Mouse (Mus musculus) heart, embryonic 12.5 days (tissue): ENCODE results near the gene Cars. TPM values are rescaled to one million over a fixed set of nuclear protein-coding genes. Genes with fewer than 3 reads are reported as not detected.
"Not testable (repeated sequence)": the region's sequence is repeated elsewhere in the genome, so short reads cannot be mapped to it uniquely, and the experiment has no call there.

Experiments
- ATAC-seq: fragments of 200-750 bp; cut with Nextera tagmentation; 2 replicates; pipeline ENCODE4 v1.8.0; 2017; ENCODE audit warnings: moderate TSS enrichment, moderate library complexity; ENCODE audit not compliant: insufficient number of reproducible peaks, low FRiP score
- H3K27ac ChIP-seq: fragments of 300-500 bp; sonication (generic); 2 replicates; pipeline ENCODE4 v1.5.1; 2016; ENCODE audit warnings: mild to moderate bottlenecking, moderate library complexity; ENCODE audit not compliant: poor library complexity, severe bottlenecking
- H3K27me3 ChIP-seq: fragments of 300-500 bp; sonication (generic); replicated peaks from 2 replicates; pipeline ENCODE4 v1.6.1; 2016; ENCODE audit warnings: mild to moderate bottlenecking, moderate library complexity
- H3K36me3 ChIP-seq: fragments of 300-500 bp; sonication (generic); 2 replicates; pipeline ENCODE4 v1.6.1; 2016; ENCODE audit warnings: mild to moderate bottlenecking, moderate library complexity
- H3K4me1 ChIP-seq: fragments of 300-500 bp; sonication (generic); replicated peaks from 2 replicates; pipeline ENCODE4 v1.6.1; 2016; ENCODE audit warnings: mild to moderate bottlenecking
- H3K4me2 ChIP-seq: fragments of 300-500 bp; sonication (generic); 2 replicates; pipeline ENCODE4 v1.6.1; 2016; ENCODE audit warnings: mild to moderate bottlenecking, moderate library complexity
- H3K4me3 ChIP-seq: fragments of 300-500 bp; sonication (generic); 2 replicates; pipeline ENCODE4 v1.5.1; 2016; ENCODE audit warnings: mild to moderate bottlenecking
- H3K9ac ChIP-seq: fragments of 300-500 bp; sonication (generic); 2 replicates; pipeline ENCODE4 v1.6.1; 2016; ENCODE audit warnings: mild to moderate bottlenecking, moderate library complexity
- H3K9me3 ChIP-seq: fragments of 300-500 bp; sonication (generic); replicated peaks from 2 replicates; pipeline ENCODE4 v1.6.1; 2016; ENCODE audit warnings: mild to moderate bottlenecking, moderate library complexity
- WGBS: fragments of 180-500 bp; shearing (Covaris S2); methylation state at CpG from one replicate; pipeline ENCODE4 v1.1.7; 2016; 5-methylcytosine and 5-hydroxymethylcytosine counted together
- polyA plus RNA-seq: library from polyadenylated mRNA; unstranded; fragments of >200 nt; fragmentation: Nextera tagmentation; extraction: Ambion mirVana; gene quantifications from 2 replicates; pipeline ENCODE4 v1.2.1, GENCODE M21; 2016

The Cars gene
- polyA plus RNA-seq, 1 experiment from 2014 or later = 31.3 TPM

DNA sequence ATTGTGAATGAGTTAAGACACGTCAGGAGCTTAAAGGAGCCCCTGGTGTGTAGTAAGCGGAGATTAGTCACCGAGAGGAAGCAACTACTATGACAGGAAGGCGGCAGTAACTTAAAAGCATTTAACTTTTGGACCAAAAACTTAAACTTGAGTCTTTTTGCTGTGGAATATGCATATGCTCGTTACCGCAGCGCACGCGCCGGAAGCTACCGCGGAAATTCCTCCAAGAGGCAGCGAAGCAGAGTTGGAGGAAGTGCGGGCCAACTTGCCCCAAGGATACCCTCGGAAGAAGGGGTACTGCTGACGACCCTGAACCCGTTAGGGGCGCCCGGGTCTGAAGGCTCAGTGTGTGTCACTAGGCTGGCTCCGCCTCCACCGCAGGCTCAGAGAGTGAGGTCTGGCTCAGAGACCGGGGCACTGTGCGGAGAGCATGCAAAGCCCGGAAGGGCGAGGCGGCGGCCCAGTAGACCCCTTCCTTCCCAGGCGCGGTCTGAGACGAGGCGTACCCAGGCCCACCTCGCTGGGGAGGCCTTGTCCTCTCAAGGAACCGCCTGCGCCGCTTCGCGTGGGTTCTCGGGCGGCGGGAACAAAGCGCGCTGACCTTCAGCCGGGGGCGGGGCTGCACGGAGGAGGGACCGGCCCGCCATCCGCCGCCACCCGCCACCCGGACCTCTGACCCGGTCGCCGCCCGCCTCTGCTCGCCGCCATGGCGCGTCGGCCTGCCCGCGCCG, 51.5 kb downstream of the Cars start:
- H3K36me3 ChIP-seq = 0 out of 2 replicates have a peak, but pooled peaks cover 20% of the 10 kb centered on the region

DNA sequence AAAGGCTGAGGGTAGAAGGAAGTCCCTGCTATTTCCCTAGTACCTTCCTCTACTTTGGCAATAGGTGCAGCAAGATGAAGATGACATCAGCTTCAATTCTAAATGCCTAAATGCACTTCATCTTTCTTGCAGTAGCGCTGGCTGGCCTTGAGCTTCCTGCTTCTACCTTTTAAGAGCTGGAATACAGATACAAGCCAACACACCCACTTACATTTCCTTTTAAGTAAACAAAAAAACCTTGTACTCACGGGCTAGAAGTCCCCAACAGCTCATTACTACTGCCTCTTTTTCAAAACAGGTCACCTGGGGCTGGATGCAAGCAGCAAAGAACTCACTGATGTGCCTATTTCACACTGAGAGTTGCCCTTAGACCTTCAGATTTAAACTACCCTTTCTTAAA, 53.3 kb downstream of the Cars start:
- ATAC-seq = no peak
- Histone ChIP-seq H3K27ac (no peak overlapping the region), H3K4me3 (no peak overlapping the region), H3K4me1 (peaks cover 42% of the 10 kb centered on the region), H3K4me2 (no peak overlapping the region), H3K9ac (no peak overlapping the region), H3K27me3 (no peaks in the 10 kb centered on the region), H3K9me3 (no peaks in the 10 kb centered on the region), H3K36me3 (0 out of 2 replicates have a peak, but pooled peaks cover 20% of the 10 kb centered on the region)
- WGBS = 67% methylated on average over 2 of the region's 2 CpGs

More for the DNA sequence above, 51.5 kb downstream of the Cars start:
- H3K4me3 ChIP-seq = peak overlapping the region; percentile 84
- peak overlapping the region; percentile 88 for H3K27ac ChIP-seq
- ATAC-seq = peak; percentile 88
- H3K4me1 ChIP-seq = peaks cover 34% of the 10 kb centered on the region
- H3K27me3 ChIP-seq = no peaks in the 10 kb centered on the region
- under 1% methylated on average over 49 of the region's 63 CpGs for WGBS
- H3K9ac ChIP-seq = peak overlapping the region; percentile 90
- H3K4me2 ChIP-seq = peak overlapping the region; percentile 88
- H3K9me3 ChIP-seq = no peaks in the 10 kb centered on the region

DNA sequence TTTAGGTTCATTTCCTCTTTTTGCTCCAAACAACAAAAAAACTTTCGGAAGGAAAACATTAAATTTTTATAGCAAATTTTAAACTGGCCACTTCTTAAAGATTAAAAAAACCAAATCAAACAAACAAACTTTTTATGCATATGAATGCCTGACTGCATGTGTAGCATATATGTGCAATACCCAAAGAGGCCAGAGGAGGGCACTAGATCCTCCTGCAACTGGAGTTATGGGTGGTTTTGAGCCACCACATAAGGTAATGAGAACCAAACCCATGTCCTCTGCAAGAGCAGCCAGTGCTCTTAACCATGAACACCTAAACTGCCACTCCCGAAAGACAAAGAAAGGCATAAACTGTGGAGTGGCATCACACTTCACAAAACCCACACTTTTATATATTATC, 55.5 kb downstream of the Cars start:
- no peak overlapping the region for H3K4me2 ChIP-seq
- peaks cover 27% of the 10 kb centered on the region; the same call in 1 of the 2 replicates for H3K36me3 ChIP-seq
- H3K4me3 ChIP-seq = no peak overlapping the region
- peaks cover 47% of the 10 kb centered on the region for H3K4me1 ChIP-seq
- no peak for ATAC-seq
- no peak overlapping the region for H3K27ac ChIP-seq
- no peak overlapping the region for H3K9ac ChIP-seq
- WGBS = 95% methylated on average over 2 of the region's 2 CpGs
- no peaks in the 10 kb centered on the region for H3K27me3 ChIP-seq
- H3K9me3 ChIP-seq = no peaks in the 10 kb centered on the region

DNA sequence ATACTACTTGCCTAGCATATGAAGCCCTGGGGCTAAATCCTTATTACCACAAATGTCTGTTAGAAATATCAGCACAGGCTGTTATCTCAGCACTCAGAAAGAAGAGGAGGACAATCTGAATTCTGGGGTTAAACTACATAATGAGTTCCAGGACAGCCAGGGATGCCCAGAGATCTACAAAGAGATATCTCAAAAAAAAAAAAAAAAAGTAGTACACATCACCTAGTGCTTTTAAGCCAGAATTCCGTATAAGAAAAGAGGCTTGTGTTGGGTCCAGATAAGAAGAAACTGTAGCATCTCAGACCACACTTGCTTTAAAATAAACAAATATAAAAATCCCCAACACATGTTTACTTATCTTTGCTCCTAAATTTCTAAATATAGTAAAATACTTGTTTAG, 61.2 kb downstream of the Cars start:
- Histone ChIP-seq H3K27me3 (no peaks in the 10 kb centered on the region), H3K27ac (no peak overlapping the region), H3K4me3 (no peak overlapping the region), H3K4me2 (no peak overlapping the region), H3K9ac (no peak overlapping the region), H3K9me3 (no peaks in the 10 kb centered on the region), H3K4me1 (peaks cover 22% of the 10 kb centered on the region), H3K36me3 (peaks cover 60% of the 10 kb centered on the region)
- ATAC-seq = no peak
- WGBS = 47% methylated on average over 1 of the region's 1 CpGs

DNA sequence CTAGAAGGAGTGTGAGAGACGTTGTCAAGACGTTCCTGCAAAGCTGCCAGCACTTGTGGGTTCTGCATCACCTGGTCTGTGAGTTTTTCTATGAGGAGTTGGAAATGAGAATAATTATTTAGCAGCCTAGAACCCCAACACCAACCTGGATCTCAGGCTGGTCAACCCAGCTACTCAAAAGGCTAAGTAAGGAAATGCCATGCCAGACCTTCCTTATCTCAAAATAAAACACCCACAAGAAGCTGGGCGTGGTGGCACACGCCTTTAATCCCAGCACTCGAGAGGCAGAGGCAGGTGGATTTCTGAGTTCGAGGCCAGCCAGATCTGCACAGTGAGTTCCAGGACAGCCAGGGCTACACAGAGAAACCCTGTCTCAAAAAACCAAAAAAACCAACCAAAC, 61.7 kb downstream of the Cars start:
- not testable (repeated sequence) for H3K9me3 ChIP-seq, ATAC-seq, H3K4me3 ChIP-seq, H3K27me3 ChIP-seq, H3K4me2 ChIP-seq, H3K27ac ChIP-seq, H3K9ac ChIP-seq
- Histone ChIP-seq H3K4me1 (peaks cover 18% of the 10 kb centered on the region), H3K36me3 (peaks cover 64% of the 10 kb centered on the region)
- WGBS = 79% methylated on average over 6 of the region's 6 CpGs

DNA sequence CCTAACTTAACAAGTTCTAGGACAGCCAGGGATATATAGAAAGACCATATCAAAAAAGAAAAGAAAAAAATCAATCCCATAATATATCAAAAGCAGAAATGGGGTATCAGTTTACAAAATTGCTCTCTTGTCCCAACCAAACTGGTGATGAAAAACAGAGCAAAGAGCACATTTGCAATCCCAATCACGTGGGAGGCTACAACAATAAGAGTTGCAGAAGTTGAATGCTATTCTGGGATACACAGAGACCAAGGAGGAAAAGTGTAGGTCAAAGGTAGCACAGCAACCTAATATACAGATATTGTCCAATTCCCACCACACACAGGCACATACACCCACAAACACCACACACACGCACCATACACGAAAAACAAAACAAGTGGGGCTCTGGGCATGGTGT, 63.6 kb downstream of the Cars start:
- H3K27me3 ChIP-seq = no peaks in the 10 kb centered on the region
- no peak for ATAC-seq
- H3K4me3 ChIP-seq = no peak overlapping the region
- 85% methylated on average over 3 of the region's 3 CpGs for WGBS
- no peak overlapping the region for H3K4me2 ChIP-seq
- peaks cover 12% of the 10 kb centered on the region for H3K4me1 ChIP-seq
- H3K9me3 ChIP-seq = no peaks in the 10 kb centered on the region
- H3K36me3 ChIP-seq = peaks cover 81% of the 10 kb centered on the region
- H3K27ac ChIP-seq = no peak overlapping the region
- no peak overlapping the region for H3K9ac ChIP-seq

DNA sequence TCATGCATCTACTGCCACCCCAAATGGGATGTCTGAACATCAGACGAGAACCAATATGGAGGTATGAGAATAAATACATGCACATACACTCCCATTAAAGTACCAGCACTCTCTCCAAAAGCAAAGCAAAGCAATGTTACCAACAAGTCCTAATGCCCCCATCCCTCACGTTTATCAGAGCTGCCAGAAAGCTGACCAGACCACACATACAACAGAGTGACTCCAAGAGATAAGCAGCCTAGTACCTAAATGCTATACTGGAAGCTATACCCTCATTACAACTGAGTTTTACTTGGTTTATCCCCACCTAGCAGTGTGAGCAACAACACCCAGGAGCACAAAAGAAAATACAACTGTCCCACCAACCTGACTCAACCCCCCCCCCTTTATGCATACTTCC, 66.6 kb downstream of the Cars start:
- Histone ChIP-seq H3K9ac (no peak overlapping the region), H3K4me2 (no peak overlapping the region), H3K27ac (no peak overlapping the region), H3K9me3 (no peaks in the 10 kb centered on the region), H3K4me1 (no peaks in the 10 kb centered on the region; the same call in 1 of the 2 replicates), H3K36me3 (peaks cover 97% of the 10 kb centered on the region), H3K27me3 (no peaks in the 10 kb centered on the region), H3K4me3 (no peak overlapping the region)
- peak; percentile 82 for ATAC-seq
- WGBS = 54% methylated on average over 2 of the region's 2 CpGs

DNA sequence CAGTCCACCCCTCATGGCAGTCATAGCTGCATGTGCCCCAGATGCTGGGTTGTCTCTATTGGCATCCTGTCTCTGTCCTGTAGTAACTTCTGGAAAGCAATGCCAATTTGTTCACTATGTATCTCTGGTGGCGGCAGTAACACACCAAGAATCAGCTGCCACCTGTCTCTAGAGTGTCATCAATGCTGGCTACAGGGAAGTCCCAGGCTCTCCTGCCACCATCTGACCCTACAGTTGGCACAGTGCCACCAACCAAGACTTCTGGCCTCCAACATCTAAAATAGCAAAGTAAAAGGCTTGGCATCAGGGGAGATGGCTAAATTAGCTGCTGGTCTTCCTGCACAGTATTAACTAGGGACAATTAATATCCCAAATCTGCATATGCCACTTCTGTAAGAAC, 67.5 kb downstream of the Cars start:
- H3K9ac ChIP-seq = no peak overlapping the region
- ATAC-seq = no peak
- no peaks in the 10 kb centered on the region for H3K9me3 ChIP-seq
- H3K4me2 ChIP-seq = no peak overlapping the region
- WGBS = 83% methylated on average over 1 of the region's 1 CpGs
- H3K27ac ChIP-seq = no peak overlapping the region
- H3K4me3 ChIP-seq = no peak overlapping the region
- H3K27me3 ChIP-seq = no peaks in the 10 kb centered on the region
- no peaks in the 10 kb centered on the region; the same call in 1 of the 2 replicates for H3K4me1 ChIP-seq
- peaks cover 97% of the 10 kb centered on the region for H3K36me3 ChIP-seq

DNA sequence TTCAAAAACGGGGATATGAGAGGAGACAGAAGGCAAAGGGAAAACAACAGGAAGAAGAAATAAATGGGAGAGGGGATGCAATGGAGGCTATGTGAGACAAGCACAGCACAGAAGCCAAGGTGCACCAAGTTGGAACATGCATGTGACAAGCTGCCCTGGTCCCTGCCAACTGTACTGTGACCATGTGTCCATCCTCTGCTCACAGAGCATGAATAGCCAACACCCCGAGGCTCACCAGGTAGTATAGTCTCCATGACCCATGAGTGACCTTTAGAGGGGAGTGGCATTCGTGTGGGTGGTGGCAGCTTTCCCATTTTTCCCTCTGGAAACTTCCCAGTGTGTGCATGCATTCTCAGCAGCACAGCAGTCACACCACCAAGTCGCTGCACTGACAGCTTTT, 80.6 kb downstream of the Cars start:
- no peaks in the 10 kb centered on the region for H3K27me3 ChIP-seq
- no peak overlapping the region for H3K4me3 ChIP-seq
- no peak overlapping the region for H3K4me2 ChIP-seq
- H3K27ac ChIP-seq = no peak overlapping the region
- peaks cover 97% of the 10 kb centered on the region for H3K36me3 ChIP-seq
- ATAC-seq = no peak
- H3K4me1 ChIP-seq = no peaks in the 10 kb centered on the region
- no peaks in the 10 kb centered on the region for H3K9me3 ChIP-seq
- H3K9ac ChIP-seq = no peak overlapping the region
- 68% methylated on average over 4 of the region's 4 CpGs for WGBS

DNA sequence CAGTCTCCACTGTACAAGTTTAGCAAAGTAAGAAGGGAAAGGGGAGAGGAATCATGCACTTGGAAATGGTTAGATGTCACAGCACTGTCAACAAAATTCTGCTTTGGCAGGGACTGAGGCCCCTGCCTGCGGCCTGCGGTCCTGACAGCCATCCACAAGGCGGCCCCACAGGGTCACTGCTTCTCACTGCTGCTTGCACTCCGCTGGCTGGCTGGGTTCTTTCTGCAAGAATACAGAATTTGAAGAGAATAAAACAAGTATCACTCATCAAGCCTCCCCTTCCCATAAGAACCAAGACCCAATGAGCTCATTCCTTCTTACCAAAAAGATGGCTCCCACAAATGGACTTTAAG, 85.5 kb downstream of the Cars start:
- Histone ChIP-seq H3K36me3 (peaks cover 72% of the 10 kb centered on the region), H3K4me2 (no peak overlapping the region), H3K27ac (no peak overlapping the region), H3K4me3 (no peak overlapping the region), H3K4me1 (no peaks in the 10 kb centered on the region), H3K9me3 (no peaks in the 10 kb centered on the region), H3K9ac (no peak overlapping the region), H3K27me3 (no peaks in the 10 kb centered on the region)
- ATAC-seq = no peak
- WGBS = 96% methylated on average over 4 of the region's 4 CpGs

DNA sequence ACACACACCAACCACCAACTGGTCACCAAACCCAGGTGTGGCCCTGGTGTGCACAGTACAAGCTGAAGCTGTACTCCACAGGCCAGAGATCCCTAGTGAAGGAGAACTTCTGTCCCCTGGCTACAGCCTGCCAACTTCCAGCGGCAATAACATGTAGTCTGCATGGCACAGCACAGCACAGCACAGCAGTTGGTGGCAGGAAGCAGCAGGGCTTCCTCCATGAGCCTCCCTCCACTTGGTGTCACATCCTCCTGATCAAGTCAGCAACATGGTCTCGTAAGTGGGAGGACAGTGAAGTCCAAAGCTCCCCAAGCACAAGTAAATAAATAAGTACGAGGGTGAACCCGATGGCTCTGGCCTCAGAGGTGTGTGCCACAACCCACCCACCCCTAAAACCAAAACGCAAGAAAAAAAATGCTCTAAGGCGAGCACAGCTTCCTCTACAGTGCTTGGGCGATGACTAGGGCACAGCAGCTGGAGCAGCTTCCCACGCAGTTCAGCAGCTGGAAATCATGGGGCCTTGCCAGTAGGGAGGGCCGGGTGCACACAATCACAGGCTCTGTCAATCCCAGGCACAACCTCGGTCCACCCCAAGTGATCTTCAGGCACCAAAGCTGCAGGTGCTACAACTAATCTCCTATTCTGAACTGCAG, 86.0 kb downstream of the Cars start:
- Histone ChIP-seq H3K36me3 (peaks cover 67% of the 10 kb centered on the region), H3K4me3 (no peak overlapping the region), H3K27me3 (no peaks in the 10 kb centered on the region), H3K9me3 (no peaks in the 10 kb centered on the region), H3K4me1 (no peaks in the 10 kb centered on the region), H3K27ac (no peak overlapping the region), H3K4me2 (no peak overlapping the region), H3K9ac (no peak overlapping the region)
- 87% methylated on average over 10 of the region's 10 CpGs for WGBS
- ATAC-seq = no peak

DNA sequence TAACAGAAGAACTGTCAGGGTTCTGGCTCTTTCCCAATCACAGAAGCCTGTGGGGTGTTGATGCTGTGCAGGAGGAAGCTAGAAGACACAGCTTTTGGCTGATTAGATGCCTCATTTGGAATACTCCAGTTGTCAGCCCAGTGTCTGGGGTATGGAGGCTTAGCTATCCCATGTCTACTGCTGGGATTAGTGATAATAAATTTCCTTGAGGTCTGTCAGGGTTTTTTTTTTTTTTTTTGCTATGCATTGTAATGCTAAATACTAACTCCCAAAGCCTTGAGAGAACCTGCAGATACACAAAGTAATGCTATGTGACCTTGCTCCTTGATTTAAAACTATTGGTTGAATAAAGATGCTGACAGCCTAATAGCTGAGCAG, 88.6 kb downstream of the Cars start:
- no peak overlapping the region for H3K27ac ChIP-seq
- H3K4me3 ChIP-seq = no peak overlapping the region
- no peaks in the 10 kb centered on the region for H3K27me3 ChIP-seq
- H3K9ac ChIP-seq = no peak overlapping the region
- no peak overlapping the region for H3K4me2 ChIP-seq
- no peak for ATAC-seq
- no peaks in the 10 kb centered on the region for H3K4me1 ChIP-seq
- H3K9me3 ChIP-seq = no peaks in the 10 kb centered on the region
- peaks cover 43% of the 10 kb centered on the region for H3K36me3 ChIP-seq
